Mouse (Mus musculus): ENCODE results near the gene Olfr420. TPM values are rescaled to one million over a fixed set of nuclear protein-coding genes. Genes with fewer than 3 reads are reported as not detected.

The Olfr420 gene
- polyA plus RNA-seq, 1 experiment, result not detected

DNA sequence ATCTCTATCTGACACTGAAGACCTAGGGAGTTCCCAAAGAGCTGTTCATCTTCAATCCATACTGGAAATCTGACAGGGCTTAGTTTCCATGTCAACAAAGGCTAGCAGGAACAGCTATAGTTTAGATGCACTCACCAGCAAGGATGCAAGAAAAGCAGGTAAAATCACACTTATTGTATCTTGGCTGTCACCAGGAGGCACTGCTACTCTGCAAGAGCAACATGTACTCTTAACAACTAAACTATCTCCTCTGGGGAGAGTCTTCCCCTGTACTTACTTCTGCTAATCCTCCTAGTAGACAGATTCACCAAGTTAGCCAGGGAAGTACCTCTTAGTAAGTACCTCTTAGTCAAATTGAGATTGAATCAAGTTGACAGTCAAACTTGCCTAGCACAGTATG is 13.6 kb downstream of the Olfr420 start:
- TF ChIP-seq POLR2A (IDR thresholded peaks at IDR 0.05; ENCODE audit: insufficient read depth, low read depth, low read length), result no peak
- no peak for TF ChIP-seq CTCF (IDR thresholded peaks at IDR 0.05; ENCODE audit: insufficient read depth, low read depth, low read length)
- no peak overlapping the region for H3K4me3 ChIP-seq (ENCODE audit: insufficient read depth, low read depth, low read length)
- H3K4me1 ChIP-seq (ENCODE audit: control insufficient read depth, insufficient read depth, low read length), result no peaks in the 10 kb centered on the region
- H3K27ac ChIP-seq (ENCODE audit: insufficient read depth, low read depth, low read length), result no peak overlapping the region

DNA sequence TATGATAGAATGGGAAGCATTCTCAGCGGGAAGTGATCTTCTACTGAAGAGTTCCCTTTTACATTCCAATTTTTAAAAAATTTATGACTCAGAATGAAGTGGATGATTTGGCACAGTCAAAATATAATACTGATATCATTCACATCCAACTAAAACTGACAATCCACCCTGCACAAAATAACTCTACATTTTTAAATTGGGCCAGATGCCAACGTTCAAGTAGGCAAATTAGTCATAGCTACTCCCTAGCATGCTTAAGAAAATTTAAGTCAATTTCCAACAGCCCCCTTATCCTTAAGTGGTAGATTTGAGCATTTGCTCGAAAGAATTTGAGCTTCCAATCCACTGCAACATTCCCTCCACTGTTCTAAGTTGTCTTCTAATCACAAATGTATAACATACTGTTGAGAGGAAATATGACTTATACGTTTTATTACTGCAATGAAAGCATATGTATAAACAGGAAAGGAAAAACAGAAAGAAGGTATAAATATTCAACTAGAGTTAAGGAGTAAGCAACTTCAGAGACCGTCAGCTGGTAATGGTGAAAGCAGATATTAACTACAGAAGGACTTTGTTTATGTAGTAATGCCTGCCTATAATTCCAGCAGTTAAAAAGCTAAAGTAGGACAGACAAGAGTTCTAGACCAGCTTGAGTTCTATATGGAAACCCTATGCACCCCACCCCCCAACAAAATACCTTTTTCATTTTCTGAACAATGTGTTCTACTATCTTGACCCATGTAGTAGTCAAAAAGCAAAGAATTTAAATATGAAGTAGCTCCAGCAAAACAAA is 15.5 kb downstream of the Olfr420 start:
- TF ChIP-seq POLR2A (IDR thresholded peaks at IDR 0.05; ENCODE audit: insufficient read depth, low read depth, low read length) (no peak), CTCF (IDR thresholded peaks at IDR 0.05; ENCODE audit: insufficient read depth, low read depth, low read length) (no peak)
- 85% methylated on average over 5 of the region's 5 CpGs for WGBS
- Histone ChIP-seq H3K27ac (ENCODE audit: insufficient read depth, low read depth, low read length) (no peak overlapping the region), H3K4me1 (ENCODE audit: control insufficient read depth, insufficient read depth, low read length) (no peaks in the 10 kb centered on the region), H3K4me3 (ENCODE audit: insufficient read depth, low read depth, low read length) (no peak overlapping the region)

DNA sequence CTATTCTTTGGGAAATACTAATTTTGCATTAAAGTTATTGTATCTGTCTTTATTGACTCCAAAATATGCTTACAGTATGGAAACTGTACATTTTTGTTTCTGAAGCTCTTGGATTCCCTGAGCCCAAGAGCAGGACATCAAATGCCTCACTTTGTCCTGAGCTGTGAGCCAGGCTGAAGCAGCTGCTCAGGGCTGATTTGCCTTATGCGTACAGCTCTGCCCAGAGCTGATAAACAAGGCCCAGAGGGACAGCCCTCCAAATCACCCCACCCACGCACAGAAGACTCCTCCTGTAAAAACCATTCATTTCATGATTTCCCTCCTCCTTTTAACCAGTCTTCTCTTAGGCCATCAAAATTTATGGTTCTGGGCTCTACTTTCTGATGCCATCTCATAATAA is 16.1 kb downstream of the Olfr420 start:
- no peak overlapping the region for H3K27ac ChIP-seq (ENCODE audit: insufficient read depth, low read depth, low read length)
- no peaks in the 10 kb centered on the region for H3K4me1 ChIP-seq (ENCODE audit: control insufficient read depth, insufficient read depth, low read length)
- 50% methylated on average over 2 of the region's 2 CpGs for WGBS
- H3K4me3 ChIP-seq (ENCODE audit: insufficient read depth, low read depth, low read length), result no peak overlapping the region
- no peak for TF ChIP-seq CTCF (IDR thresholded peaks at IDR 0.05; ENCODE audit: insufficient read depth, low read depth, low read length)
- no peak for TF ChIP-seq POLR2A (IDR thresholded peaks at IDR 0.05; ENCODE audit: insufficient read depth, low read depth, low read length)

DNA sequence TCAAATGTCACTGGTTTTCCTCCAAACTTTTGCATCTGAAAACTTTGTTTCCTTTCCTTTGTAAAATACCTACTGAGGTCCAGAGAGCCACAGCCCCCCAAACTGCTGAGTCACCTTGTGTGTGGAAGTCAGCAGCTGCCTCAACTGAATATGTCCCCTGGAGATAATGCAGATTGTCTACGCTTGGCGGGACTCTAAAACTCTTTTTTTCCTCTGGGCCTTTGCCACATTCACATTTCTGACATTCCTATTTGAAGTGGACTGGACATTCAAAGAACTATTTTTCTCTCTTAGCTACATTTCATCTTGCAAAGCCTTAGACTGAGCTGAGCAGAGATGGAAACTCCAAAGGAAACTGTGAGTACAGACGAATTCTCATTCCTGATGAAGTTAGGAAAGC is 17.2 kb downstream of the Olfr420 start, which contains the start of gene Spta1:
Spta1 (plus strand) TSS at position 172 of the 400 bp plus-strand sequence.
- WGBS, result 47% methylated on average over 3 of the region's 3 CpGs
- no peak for TF ChIP-seq CTCF (IDR thresholded peaks at IDR 0.05; ENCODE audit: insufficient read depth, low read depth, low read length)
- no peak for TF ChIP-seq POLR2A (IDR thresholded peaks at IDR 0.05; ENCODE audit: insufficient read depth, low read depth, low read length)
- H3K4me1 ChIP-seq (ENCODE audit: control insufficient read depth, insufficient read depth, low read length), result no peaks in the 10 kb centered on the region
- H3K4me3 ChIP-seq (ENCODE audit: insufficient read depth, low read depth, low read length), result no peak within 1 kb of the TSS
- H3K27ac ChIP-seq (ENCODE audit: insufficient read depth, low read depth, low read length), result no peak within 1 kb of the TSS

DNA sequence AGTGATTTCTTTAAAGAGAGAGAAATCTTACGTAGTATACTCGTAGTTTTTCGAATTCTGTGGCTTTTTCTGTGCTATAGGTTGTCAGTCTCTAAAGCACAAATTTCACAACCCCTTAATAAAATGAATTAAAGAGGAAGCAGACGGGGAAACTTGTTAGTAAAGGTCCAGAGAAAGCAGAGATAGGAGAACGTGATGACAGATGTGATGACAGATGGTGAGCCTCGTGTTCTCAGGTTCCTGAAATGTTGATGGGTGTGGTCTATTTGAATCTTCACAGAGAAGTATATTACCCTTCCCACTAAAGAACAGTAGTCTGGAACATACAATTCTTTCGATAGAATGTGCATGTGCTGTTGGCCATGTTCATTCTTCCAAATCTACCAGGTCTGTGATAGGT is 49.3 kb downstream of the Olfr420 start:
- H3K4me1 ChIP-seq (ENCODE audit: control insufficient read depth, insufficient read depth, low read length), result no peaks in the 10 kb centered on the region
- H3K27ac ChIP-seq (ENCODE audit: insufficient read depth, low read depth, low read length), result no peak overlapping the region
- 79% methylated on average over 7 of the region's 7 CpGs for WGBS
- TF ChIP-seq CTCF (IDR thresholded peaks at IDR 0.05; ENCODE audit: insufficient read depth, low read depth, low read length) (no peak), POLR2A (IDR thresholded peaks at IDR 0.05; ENCODE audit: insufficient read depth, low read depth, low read length) (no peak)
- H3K4me3 ChIP-seq (ENCODE audit: insufficient read depth, low read depth, low read length), result no peak overlapping the region

Other genes starting within 250 kb of the Olfr420 start
- not detected in 2 replicates for gene Ifi211, start 242.6 kb upstream of the Olfr420 start, polyA plus RNA-seq (2012; ENCODE audit: insufficient read depth, insufficient read length, low replicate concordance, missing spikeins)
- not detected in 2 replicates for gene Mndal, start 213.1 kb upstream of the Olfr420 start, polyA plus RNA-seq (2012; ENCODE audit: insufficient read depth, insufficient read length, low replicate concordance, missing spikeins)
- gene Ifi203, start 213.0 kb upstream of the Olfr420 start, polyA plus RNA-seq (2012; ENCODE audit: insufficient read depth, insufficient read length, low replicate concordance, missing spikeins), result not detected in 2 replicates
- not detected in 2 replicates for gene Ifi202b, start 172.9 kb upstream of the Olfr420 start, polyA plus RNA-seq (2012; ENCODE audit: insufficient read depth, insufficient read length, low replicate concordance, missing spikeins)
- 191 TPM in 1 of 2 replicates, not detected in the other for gene Ifi205, start 123.8 kb upstream of the Olfr420 start, polyA plus RNA-seq (2012; ENCODE audit: insufficient read depth, insufficient read length, low replicate concordance, missing spikeins)
- gene Olfr433, start 114.9 kb upstream of the Olfr420 start, polyA plus RNA-seq (2012; ENCODE audit: insufficient read depth, insufficient read length, low replicate concordance, missing spikeins), result not detected in 2 replicates
- gene Olfr432, start 106.4 kb upstream of the Olfr420 start, polyA plus RNA-seq (2012; ENCODE audit: insufficient read depth, insufficient read length, low replicate concordance, missing spikeins), result not detected in 2 replicates
- not detected in 2 replicates for gene Olfr430, start 89.0 kb upstream of the Olfr420 start, polyA plus RNA-seq (2012; ENCODE audit: insufficient read depth, insufficient read length, low replicate concordance, missing spikeins)
- not detected in 2 replicates for gene Olfr429, start 71.3 kb upstream of the Olfr420 start, polyA plus RNA-seq (2012; ENCODE audit: insufficient read depth, insufficient read length, low replicate concordance, missing spikeins)
- not detected in 2 replicates for gene Olfr427, start 58.7 kb upstream of the Olfr420 start, polyA plus RNA-seq (2012; ENCODE audit: insufficient read depth, insufficient read length, low replicate concordance, missing spikeins)
- gene Olfr231, start 34.5 kb upstream of the Olfr420 start, polyA plus RNA-seq (2012; ENCODE audit: insufficient read depth, insufficient read length, low replicate concordance, missing spikeins), result not detected in 2 replicates
- not detected in 2 replicates for gene Olfr424, start 24.1 kb upstream of the Olfr420 start, polyA plus RNA-seq (2012; ENCODE audit: insufficient read depth, insufficient read length, low replicate concordance, missing spikeins)
- not detected in 2 replicates for gene Spta1, start 17.1 kb downstream of the Olfr420 start, polyA plus RNA-seq (2012; ENCODE audit: insufficient read depth, insufficient read length, low replicate concordance, missing spikeins)
- not detected in 2 replicates for gene Olfr419, start 96.4 kb downstream of the Olfr420 start, polyA plus RNA-seq (2012; ENCODE audit: insufficient read depth, insufficient read length, low replicate concordance, missing spikeins)
- not detected in 2 replicates for gene Mptx1, start 174.9 kb downstream of the Olfr420 start, polyA plus RNA-seq (2012; ENCODE audit: insufficient read depth, insufficient read length, low replicate concordance, missing spikeins)
- gene Olfr417, start 209.5 kb downstream of the Olfr420 start, polyA plus RNA-seq (2012; ENCODE audit: insufficient read depth, insufficient read length, low replicate concordance, missing spikeins), result not detected in 2 replicates
- not detected in 2 replicates for gene Olfr248, start 235.4 kb downstream of the Olfr420 start, polyA plus RNA-seq (2012; ENCODE audit: insufficient read depth, insufficient read length, low replicate concordance, missing spikeins)

All from olfactory bulb, adult 2 months (tissue).